Mouse (Mus musculus) frontal cortex, postnatal 36 days (tissue): ENCODE data around the gene Slc35a5.

Source experiments
- DNase-seq, 2 experiments: peaks; one replicate each; pipeline ENCODE4 v3.0.0; 2022; ENCODE audit warnings: low spot score in 2 of 2

Gene Slc35a5

GRCm38 (mm10) chr16:45158522-45159388 is at the start of gene Slc35a5, which contains the start of gene Atg3:
Gene Slc35a5, minus strand, starts transcription at chr16:45158706.
Gene Atg3, plus strand, starts transcription at chr16:45158785.
- peak; percentile 93 to 95 for DNase-seq

GRCm38 (mm10) chr16:45204859-45205670 is 46.6 kb upstream of the Slc35a5 start:
- DNase-seq: no peak

- DNase-seq: no peak
Observed at GRCm38 (mm10) chr16:45204438-45204837, 45.9 kb upstream of the Slc35a5 start.

GRCm38 (mm10) chr16:45201395-45201794 is 42.9 kb upstream of the Slc35a5 start:
- DNase-seq: no peak

- DNase-seq: peak; percentile 47 to 74
Observed at GRCm38 (mm10) chr16:45196816-45197215, 38.3 kb upstream of the Slc35a5 start.

GRCm38 (mm10) chr16:45192613-45193012 is 34.1 kb upstream of the Slc35a5 start:
- DNase-seq: peak; percentile 63 to 81

- DNase-seq: no peak
Observed at GRCm38 (mm10) chr16:45181824-45182223, 23.3 kb upstream of the Slc35a5 start.

- no peak for DNase-seq
Observed at GRCm38 (mm10) chr16:45178552-45178951, 20.0 kb upstream of the Slc35a5 start.

- no peak for DNase-seq
Observed at GRCm38 (mm10) chr16:45159389-45159716, 847 bp upstream of the Slc35a5 start.

GRCm38 (mm10) chr16:45158136-45158521 is 377 bp downstream of the Slc35a5 start:
- DNase-seq: peak; percentile 65 to 70

GRCm38 (mm10) chr16:45154741-45155250 is 3.7 kb downstream of the Slc35a5 start:
- no peak for DNase-seq

GRCm38 (mm10) chr16:45148488-45149082 is 9.9 kb downstream of the Slc35a5 start:
- DNase-seq: no peak

- no peak for DNase-seq
Observed at GRCm38 (mm10) chr16:45145119-45145518, 13.4 kb downstream of the Slc35a5 start.

GRCm38 (mm10) chr16:45142565-45142964 is 15.9 kb downstream of the Slc35a5 start:
- DNase-seq: no peak

GRCm38 (mm10) chr16:45141711-45142110 is 16.8 kb downstream of the Slc35a5 start:
- DNase-seq: no peak

GRCm38 (mm10) chr16:45127936-45128710 is 30.4 kb downstream of the Slc35a5 start:
- DNase-seq: peak; percentile 58 to 79

GRCm38 (mm10) chr16:45124230-45125203 is 34.0 kb downstream of the Slc35a5 start:
- DNase-seq: no peak

GRCm38 (mm10) chr16:45122571-45122970 is 35.9 kb downstream of the Slc35a5 start:
- peak; percentile 22 to 44 for DNase-seq

- no peak for DNase-seq
Observed at GRCm38 (mm10) chr16:45120844-45121425, 37.6 kb downstream of the Slc35a5 start.

- DNase-seq: no peak
Observed at GRCm38 (mm10) chr16:45118760-45119159, 39.7 kb downstream of the Slc35a5 start.
